Mouse (Mus musculus) heart, embryonic 15.5 days (tissue): ENCODE measurements around the gene Uckl1. TPM values are rescaled to one million over a fixed set of nuclear protein-coding genes. Genes with fewer than 3 reads are reported as not detected.

Source experiments
- ATAC-seq: fragments of 200-750 bp; cut with Nextera tagmentation; replicated peaks from 2 replicates; pipeline ENCODE4 v1.8.0; 2017; ENCODE audit warnings: low read depth, moderate TSS enrichment; ENCODE audit not compliant: insufficient number of reproducible peaks, insufficient read depth, low FRiP score
- H3K27ac ChIP-seq: fragments of 300-500 bp; sonication (generic); 2 replicates; pipeline ENCODE4 v1.5.1; 2015; ENCODE audit warnings: mild to moderate bottlenecking, inconsistent platforms
- H3K27me3 ChIP-seq: fragments of 300-500 bp; sonication (generic); 2 replicates; pipeline ENCODE4 v1.6.1; 2015; ENCODE audit warnings: inconsistent platforms
- H3K36me3 ChIP-seq: fragments of 300-500 bp; sonication (generic); 2 replicates; pipeline ENCODE4 v1.6.1; 2015; ENCODE audit warnings: mild to moderate bottlenecking, inconsistent platforms
- H3K4me1 ChIP-seq: fragments of 300-500 bp; sonication (generic); replicated peaks from 2 replicates; pipeline ENCODE4 v1.6.1; 2015; ENCODE audit warnings: inconsistent platforms
- H3K4me2 ChIP-seq: fragments of 300-500 bp; sonication (generic); 2 replicates; pipeline ENCODE4 v1.6.1; 2015; ENCODE audit warnings: inconsistent platforms, mild to moderate bottlenecking, moderate library complexity
- H3K4me3 ChIP-seq: fragments of 300-500 bp; sonication (generic); 2 replicates; pipeline ENCODE4 v1.5.1; 2015; ENCODE audit warnings: mild to moderate bottlenecking, inconsistent platforms
- H3K9ac ChIP-seq: fragments of 300-500 bp; sonication (generic); 2 replicates; pipeline ENCODE4 v1.6.1; 2015; ENCODE audit warnings: mild to moderate bottlenecking, inconsistent platforms
- H3K9me3 ChIP-seq: fragments of 300-500 bp; sonication (generic); replicated peaks from 2 replicates; pipeline ENCODE4 v1.6.1; 2016; ENCODE audit warnings: inconsistent platforms
- WGBS: fragments of 180-500 bp; shearing (Covaris S2); methylation state at CpG from one replicate; pipeline ENCODE4 v1.1.7; 2015; ENCODE audit warnings: mixed read lengths; 5-methylcytosine and 5-hydroxymethylcytosine counted together
- polyA plus RNA-seq: library from polyadenylated mRNA; unstranded; fragments of >200 nt; fragmentation: Nextera tagmentation; extraction: Ambion mirVana; gene quantifications from 2 replicates; pipeline ENCODE4 v1.2.1, GENCODE M21; 2015

The Uckl1 gene
- polyA plus RNA-seq, 1 experiment from 2014 or later = 61.8 TPM

DNA sequence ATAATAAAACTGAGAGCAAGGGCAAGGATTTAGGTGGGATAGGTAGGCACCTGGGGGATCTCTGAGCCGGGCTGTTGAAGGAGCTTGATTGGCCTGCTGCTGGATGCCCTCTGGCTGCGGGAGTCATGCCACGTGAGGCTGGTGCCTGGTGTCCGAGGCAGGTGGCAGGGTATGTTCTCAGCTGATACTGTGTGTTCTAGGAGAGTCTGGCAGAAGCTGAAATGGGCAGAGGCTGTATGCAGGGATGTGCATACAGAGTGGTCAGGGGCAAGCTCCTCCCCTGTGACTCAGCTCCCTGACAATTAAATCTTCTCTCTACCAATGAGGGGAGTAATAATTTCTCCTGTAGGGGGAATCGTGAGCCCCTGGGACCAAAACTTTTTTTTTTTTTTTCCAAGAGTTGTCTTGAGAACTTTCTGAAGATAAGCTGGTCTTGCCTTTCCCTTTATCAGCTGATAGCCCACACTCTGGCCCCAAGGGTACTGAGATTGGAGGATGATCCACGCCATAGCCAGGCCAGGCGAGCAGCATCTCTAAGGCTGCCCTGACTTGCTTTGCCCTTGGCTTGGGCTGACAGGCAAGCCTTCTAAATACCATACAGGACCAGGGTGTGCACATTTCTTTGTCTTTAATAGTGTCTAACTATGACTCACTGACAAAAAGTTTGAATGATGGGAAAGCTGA is 12.8 kb upstream of the Uckl1 start:
- H3K27me3 ChIP-seq = no peaks in the 10 kb centered on the region
- WGBS = 67% methylated on average over 7 of the region's 7 CpGs
- no peak for ATAC-seq
- no peak overlapping the region for H3K9ac ChIP-seq
- H3K4me3 ChIP-seq = no peak overlapping the region
- H3K36me3 ChIP-seq = no peaks in the 10 kb centered on the region
- H3K27ac ChIP-seq = no peak overlapping the region
- no peak overlapping the region; the same call in 1 of the 2 replicates for H3K4me2 ChIP-seq
- peaks cover 33% of the 10 kb centered on the region for H3K4me1 ChIP-seq
- no peaks in the 10 kb centered on the region for H3K9me3 ChIP-seq

DNA sequence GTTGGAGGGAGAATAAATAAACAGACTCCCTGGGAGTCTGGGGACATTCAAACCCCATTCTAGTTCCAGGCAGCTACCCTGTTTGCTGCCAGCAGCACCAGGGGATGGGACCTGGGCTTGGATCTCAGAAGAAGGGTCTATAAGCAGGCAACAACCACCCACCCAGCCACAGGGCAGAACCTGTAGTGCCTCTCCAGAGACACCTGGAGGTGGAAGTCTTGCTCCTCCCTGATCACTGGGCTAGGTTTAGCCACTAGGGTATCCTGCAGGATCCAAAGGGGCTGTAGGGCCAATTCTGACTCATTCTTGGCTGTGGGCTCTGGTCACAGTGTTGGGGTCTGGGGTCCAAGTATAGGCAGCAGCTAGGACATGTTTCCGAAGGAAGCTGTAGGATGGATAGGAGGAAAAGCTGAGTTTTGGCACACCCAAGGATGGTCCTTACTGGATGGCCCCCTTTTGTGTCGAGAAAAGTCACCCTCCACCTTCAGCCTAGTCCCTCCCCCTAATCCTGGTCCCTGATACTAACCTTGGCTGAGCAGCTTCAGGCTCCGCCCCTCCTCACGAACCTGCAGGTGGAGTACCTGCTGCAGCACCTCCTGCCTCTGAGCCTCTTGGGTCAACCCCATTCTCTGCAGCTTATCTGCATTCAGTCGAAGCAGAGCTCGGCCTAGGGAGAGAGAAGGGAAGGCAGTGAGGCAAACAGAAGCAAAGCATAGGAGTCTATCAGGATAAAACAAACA is 11.7 kb upstream of the Uckl1 start:
- Histone ChIP-seq H3K27ac (no peak overlapping the region), H3K9ac (no peak overlapping the region), H3K4me3 (no peak overlapping the region), H3K27me3 (no peaks in the 10 kb centered on the region), H3K4me2 (no peak overlapping the region), H3K36me3 (no peaks in the 10 kb centered on the region), H3K4me1 (peaks cover 29% of the 10 kb centered on the region), H3K9me3 (no peaks in the 10 kb centered on the region)
- 53% methylated on average over 6 of the region's 6 CpGs for WGBS
- no peak for ATAC-seq

DNA sequence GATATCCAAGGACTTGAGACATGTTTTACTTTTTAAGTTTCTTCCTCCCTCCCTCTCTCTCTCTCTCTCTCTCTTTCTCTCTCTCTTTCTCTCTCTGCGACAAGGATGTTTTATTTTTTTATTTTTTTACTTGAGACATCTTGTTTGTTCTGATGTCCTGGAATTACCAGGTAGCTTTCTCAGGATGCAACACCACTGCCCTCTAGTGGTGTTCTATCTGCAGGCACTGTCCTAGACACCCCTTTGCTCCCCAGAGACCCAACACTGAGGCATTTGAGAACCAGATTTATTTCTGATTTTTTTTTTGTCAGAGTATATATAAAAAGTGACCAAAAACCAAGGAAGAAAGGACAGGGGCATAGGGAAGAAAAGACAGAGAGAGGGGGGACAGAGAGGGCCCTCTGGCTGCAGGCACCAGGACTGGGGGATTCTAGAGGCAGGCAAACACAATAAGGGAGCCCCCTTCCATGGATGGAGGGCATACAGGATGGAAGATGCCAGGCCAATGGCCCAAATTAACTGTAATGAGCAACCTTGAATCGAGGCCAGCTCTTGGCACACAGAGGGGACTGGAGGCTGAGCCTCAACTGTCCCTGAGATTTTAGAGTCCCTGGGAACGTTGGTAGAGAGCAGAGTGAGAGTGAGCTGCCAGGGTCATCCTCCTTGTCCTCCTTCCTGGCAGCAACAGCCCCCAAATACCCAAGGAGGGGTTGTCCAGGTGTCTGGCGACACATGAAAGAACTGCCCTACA is 10.4 kb upstream of the Uckl1 start:
- no peak overlapping the region for H3K9ac ChIP-seq
- H3K36me3 ChIP-seq = peaks cover 5% of the 10 kb centered on the region; the same call in 1 of the 2 replicates
- H3K4me3 ChIP-seq = no peak overlapping the region
- H3K9me3 ChIP-seq = no peaks in the 10 kb centered on the region
- no peak overlapping the region for H3K4me2 ChIP-seq
- H3K27ac ChIP-seq = no peak overlapping the region
- no peaks in the 10 kb centered on the region for H3K27me3 ChIP-seq
- WGBS = 68% methylated on average over 4 of the region's 4 CpGs
- H3K4me1 ChIP-seq = peaks cover 27% of the 10 kb centered on the region
- ATAC-seq = no peak

DNA sequence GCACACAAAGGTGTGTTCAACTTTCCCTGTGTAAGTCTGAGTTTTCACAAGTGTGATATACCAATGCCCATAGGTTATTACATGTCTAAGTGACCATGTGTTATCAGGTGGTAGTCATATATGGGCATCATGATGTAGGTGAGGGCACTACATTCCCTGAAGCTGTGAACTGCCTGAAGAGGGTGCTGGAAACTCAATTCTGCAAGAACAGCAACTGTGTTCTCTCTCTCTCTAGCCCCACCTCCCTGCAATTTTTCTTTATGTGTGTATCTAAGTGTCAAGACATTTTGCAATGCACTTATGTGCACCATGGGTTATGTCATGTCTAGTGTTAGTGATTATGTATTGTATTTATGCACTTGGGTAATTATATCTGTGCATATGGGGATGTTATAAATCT is 9.2 kb upstream of the Uckl1 start:
- peaks cover 23% of the 10 kb centered on the region for H3K4me1 ChIP-seq
- no peak overlapping the region for H3K27ac ChIP-seq
- H3K4me2 ChIP-seq = no peak overlapping the region
- H3K9me3 ChIP-seq = no peaks in the 10 kb centered on the region
- H3K27me3 ChIP-seq = no peaks in the 10 kb centered on the region
- no peak for ATAC-seq
- H3K9ac ChIP-seq = no peak overlapping the region
- H3K4me3 ChIP-seq = no peak overlapping the region
- H3K36me3 ChIP-seq = peaks cover 15% of the 10 kb centered on the region; the same call in 1 of the 2 replicates

DNA sequence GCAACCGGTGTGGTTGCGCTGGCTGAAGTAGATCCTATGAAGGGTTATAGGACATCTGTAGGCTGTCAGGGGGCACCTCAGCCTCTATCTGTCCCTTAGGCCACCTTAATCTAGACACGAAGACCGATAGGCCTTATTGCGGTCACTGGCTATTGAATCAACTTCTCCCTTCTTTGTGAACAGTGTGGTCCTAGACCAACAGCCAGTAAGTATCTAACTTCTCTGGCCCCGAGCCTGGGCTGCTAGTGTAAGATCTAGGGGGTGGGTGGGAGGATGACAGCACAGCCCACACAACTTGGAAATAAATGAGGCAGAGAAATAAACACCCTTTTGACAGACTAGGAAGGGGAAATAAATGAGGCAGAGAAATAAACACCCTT is 8.3 kb upstream of the Uckl1 start:
- Histone ChIP-seq H3K27me3 (no peaks in the 10 kb centered on the region), H3K36me3 (peaks cover 24% of the 10 kb centered on the region; the same call in 1 of the 2 replicates), H3K9ac (peak overlapping the region; percentile 88), H3K4me1 (peaks cover 15% of the 10 kb centered on the region), H3K27ac (peak overlapping the region; percentile 82), H3K4me3 (peak overlapping the region; percentile 91), H3K9me3 (no peaks in the 10 kb centered on the region), H3K4me2 (peak overlapping the region; percentile 78)
- peak; percentile 14; the same call in 1 of the 2 replicates for ATAC-seq
- WGBS = 2% methylated on average over 6 of the region's 6 CpGs

DNA sequence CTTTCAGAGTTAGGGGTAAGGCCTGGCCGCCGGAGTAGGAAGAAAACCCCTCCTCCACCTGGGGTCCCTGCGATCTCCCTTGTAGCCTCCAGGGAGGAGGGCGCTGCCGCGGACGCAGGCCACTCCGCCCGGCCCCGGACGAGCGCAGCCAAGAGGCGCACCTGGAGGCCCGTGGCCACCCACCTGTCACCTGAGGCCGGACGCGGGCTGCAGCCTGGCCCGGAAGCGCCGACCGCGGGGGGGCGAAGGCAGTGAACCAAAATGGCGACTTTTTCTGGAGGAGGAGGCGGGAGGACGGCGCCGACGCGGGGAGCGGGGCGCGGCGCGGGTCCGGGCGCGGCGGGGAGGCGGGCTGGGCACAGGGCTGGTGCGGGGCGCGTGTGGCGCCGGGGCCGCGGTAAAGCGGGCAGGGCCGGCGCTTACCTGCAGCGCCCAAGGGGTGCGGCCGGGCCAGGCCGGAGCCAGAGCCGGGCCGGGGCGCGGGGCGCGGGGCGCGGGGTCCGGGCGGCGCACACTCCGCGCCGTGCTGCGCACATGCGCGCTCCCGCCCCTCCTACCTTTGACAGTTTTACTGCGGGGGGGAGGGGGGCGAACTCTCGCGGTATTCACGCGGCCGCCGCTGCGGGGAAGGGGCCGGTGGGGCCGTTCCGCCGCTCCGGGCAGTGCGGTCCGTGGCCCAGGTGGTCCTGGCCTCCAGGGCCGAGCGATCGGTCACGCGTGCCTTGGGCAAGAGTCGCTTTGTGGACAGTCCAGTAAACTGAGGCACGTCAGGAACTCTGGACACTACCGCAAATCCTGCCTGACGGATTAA is 7.7 kb upstream of the Uckl1 start, which contains the start of gene Zfp512b:
TSS of gene Zfp512b (minus strand) at position 573 of the 811 bp plus-strand sequence.
- peak within 1 kb of the TSS; percentile 82 for H3K27ac ChIP-seq
- no peaks in the 10 kb centered on the region for H3K27me3 ChIP-seq
- under 1% methylated on average over 68 of the region's 97 CpGs for WGBS
- peak within 1 kb of the TSS; percentile 78 for H3K4me2 ChIP-seq
- no peaks in the 10 kb centered on the region for H3K9me3 ChIP-seq
- peak within 1 kb of the TSS; percentile 88 for H3K9ac ChIP-seq
- H3K36me3 ChIP-seq = peaks cover 30% of the 10 kb centered on the region
- peak within 1 kb of the TSS; percentile 91 for H3K4me3 ChIP-seq
- ATAC-seq = peak; percentile 79
- peaks cover 13% of the 10 kb centered on the region for H3K4me1 ChIP-seq

DNA sequence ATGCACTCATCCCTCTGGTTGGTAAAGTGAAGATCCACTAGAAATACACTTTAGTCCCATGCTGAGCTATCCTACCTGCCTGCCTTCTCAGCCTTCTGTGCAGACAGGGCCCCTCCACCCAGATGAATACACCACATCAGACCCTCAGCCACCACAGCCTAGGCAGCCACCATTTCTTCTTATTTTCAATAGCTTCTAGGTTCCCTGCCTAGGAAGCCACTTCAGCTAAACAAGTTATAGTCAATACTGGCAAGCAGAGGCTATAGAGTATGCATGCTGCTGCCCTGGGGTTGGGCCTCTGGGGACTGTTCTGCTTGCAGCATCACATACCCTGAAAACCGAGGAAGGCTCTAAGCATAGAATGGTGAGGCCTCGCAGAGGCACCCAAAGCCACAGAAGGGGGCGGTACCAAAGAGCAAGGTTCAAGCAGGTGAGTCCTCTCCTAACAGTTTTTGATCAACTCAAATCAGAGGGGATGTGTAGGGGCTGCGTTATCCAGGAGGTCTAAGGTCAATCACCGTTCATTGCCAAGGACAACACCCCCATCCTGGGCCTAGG is 6.9 kb upstream of the Uckl1 start, which contains the start of gene Prpf6:
TSS of gene Prpf6 (plus strand) at position 341 of the 558 bp plus-strand sequence.
- 6% methylated on average over 5 of the region's 5 CpGs for WGBS
- peaks cover 38% of the 10 kb centered on the region for H3K36me3 ChIP-seq

DNA sequence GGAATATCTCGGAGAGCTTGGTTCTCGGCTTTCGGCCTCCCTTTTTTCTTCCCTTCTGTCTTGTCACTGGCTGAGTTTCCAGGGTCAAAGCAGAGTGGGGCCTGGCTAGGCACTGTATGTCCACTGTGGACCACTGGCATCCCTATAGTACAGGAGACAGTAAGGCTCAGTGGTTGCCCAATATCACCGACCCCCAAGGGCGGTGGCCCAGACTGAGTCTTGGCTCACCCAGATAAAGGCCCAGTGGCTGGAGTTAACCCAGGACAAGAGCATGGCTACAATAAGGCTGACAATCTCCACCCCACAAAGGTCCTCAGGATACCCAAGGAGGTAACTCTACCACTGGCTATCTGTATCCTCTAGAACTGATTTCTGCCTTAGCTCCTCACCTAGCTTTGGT is 5.8 kb upstream of the Uckl1 start:
- H3K4me1 ChIP-seq = peaks cover 13% of the 10 kb centered on the region
- 91% methylated on average over 5 of the region's 5 CpGs for WGBS
- ATAC-seq = no peak
- no peak overlapping the region for H3K4me2 ChIP-seq
- H3K9me3 ChIP-seq = no peaks in the 10 kb centered on the region
- H3K36me3 ChIP-seq = peaks cover 49% of the 10 kb centered on the region
- H3K27ac ChIP-seq = no peak overlapping the region
- H3K27me3 ChIP-seq = no peaks in the 10 kb centered on the region
- H3K9ac ChIP-seq = no peak overlapping the region
- no peak overlapping the region for H3K4me3 ChIP-seq

More for the DNA sequence above, 6.9 kb upstream of the Uckl1 start, which contains the start of gene Prpf6:
- no peak for ATAC-seq
- no peaks in the 10 kb centered on the region for H3K27me3 ChIP-seq
- peak within 1 kb of the TSS; percentile 91 for H3K4me3 ChIP-seq
- peak within 1 kb of the TSS; percentile 78 for H3K4me2 ChIP-seq
- H3K4me1 ChIP-seq = peaks cover 13% of the 10 kb centered on the region
- peak within 1 kb of the TSS; percentile 82 for H3K27ac ChIP-seq
- H3K9me3 ChIP-seq = no peaks in the 10 kb centered on the region
- H3K9ac ChIP-seq = peak within 1 kb of the TSS; percentile 88

DNA sequence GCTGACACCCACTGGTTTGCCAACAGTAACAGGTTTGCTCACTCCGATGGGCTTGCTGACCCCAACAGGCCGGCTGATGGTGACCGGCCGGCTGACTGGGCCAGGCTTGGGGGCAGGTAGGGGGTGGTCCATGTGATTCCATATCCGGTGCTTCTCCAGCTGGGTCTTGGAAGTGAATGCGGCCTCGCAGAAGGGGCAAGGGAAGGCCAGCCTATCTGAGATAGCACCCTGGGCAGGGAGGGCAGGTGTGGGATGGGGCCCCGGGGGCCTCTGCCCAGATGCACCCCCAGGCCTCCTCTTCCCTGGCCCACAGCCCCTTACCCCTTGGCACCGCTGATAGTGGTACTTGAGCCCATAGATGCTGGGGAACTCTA is 5.0 kb upstream of the Uckl1 start:
- Histone ChIP-seq H3K27me3 (no peaks in the 10 kb centered on the region), H3K27ac (no peak overlapping the region), H3K4me3 (no peak overlapping the region), H3K4me2 (no peak overlapping the region), H3K9ac (no peak overlapping the region), H3K4me1 (peaks cover 13% of the 10 kb centered on the region), H3K36me3 (peaks cover 56% of the 10 kb centered on the region), H3K9me3 (no peaks in the 10 kb centered on the region)
- WGBS = 86% methylated on average over 9 of the region's 9 CpGs
- ATAC-seq = no peak

DNA sequence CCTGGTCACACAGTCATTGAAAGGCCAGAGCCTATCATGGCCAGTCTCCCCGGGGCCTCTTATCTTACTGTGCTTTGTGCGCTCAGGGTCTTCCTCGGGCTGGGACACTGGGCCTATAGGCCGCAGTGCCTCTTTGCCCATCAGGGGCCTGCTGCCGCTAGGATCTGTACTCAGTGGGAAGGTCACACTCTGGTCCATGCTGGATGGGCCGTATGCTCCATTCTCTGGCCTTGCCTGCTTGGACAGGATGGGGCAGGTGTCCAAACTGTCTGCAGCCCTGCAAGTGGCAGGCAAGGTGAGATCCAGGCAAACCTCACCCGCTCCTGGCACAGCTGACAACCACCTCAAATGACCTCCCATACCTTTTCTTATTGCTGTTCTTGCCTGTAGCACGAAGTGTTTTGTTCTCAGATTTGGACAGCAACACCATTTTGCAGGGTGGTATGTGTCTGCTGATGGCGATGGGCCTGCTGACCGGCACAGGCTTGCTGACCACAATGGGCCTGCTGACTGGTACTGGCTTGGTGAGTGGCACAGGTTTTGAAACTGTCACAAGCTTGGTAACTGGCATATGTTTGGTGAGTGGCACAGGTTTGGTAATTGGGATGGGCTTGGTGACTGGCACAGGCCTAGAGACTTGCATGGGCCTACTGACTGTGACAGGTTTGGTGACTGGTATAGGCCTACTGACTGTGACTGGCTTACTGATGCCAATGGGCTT is 4.5 kb upstream of the Uckl1 start:
- H3K4me2 ChIP-seq = no peak overlapping the region
- ATAC-seq = no peak
- peaks cover 62% of the 10 kb centered on the region for H3K36me3 ChIP-seq
- H3K9ac ChIP-seq = no peak overlapping the region
- 90% methylated on average over 10 of the region's 10 CpGs for whole genome bisulfite sequencing
- no peak overlapping the region for H3K27ac ChIP-seq
- H3K27me3 ChIP-seq = no peaks in the 10 kb centered on the region
- H3K4me3 ChIP-seq = no peak overlapping the region
- peaks cover 13% of the 10 kb centered on the region for H3K4me1 ChIP-seq
- no peaks in the 10 kb centered on the region for H3K9me3 ChIP-seq
